Mouse (Mus musculus) limb, embryonic 12.5 days (tissue): Measurements from ENCODE around the gene Stpg2. TPM values are rescaled to one million over a fixed set of nuclear protein-coding genes. Genes with fewer than 3 reads are reported as not detected.

Source experiments
- ATAC-seq: fragments of 200-750 bp; cut with Nextera tagmentation; 2 replicates; pipeline ENCODE4 v1.8.0; 2017; ENCODE audit warnings: low read depth, moderate TSS enrichment; ENCODE audit not compliant: insufficient number of reproducible peaks, insufficient read depth, low FRiP score, low TSS enrichment
- H3K27ac ChIP-seq: fragments of 300-500 bp; sonication (generic); 2 replicates; pipeline ENCODE4 v1.5.1; 2016; ENCODE audit warnings: mild to moderate bottlenecking, moderate library complexity
- H3K27me3 ChIP-seq: fragments of 300-500 bp; sonication (generic); 2 replicates; pipeline ENCODE4 v1.6.1; 2016; ENCODE audit warnings: mild to moderate bottlenecking, moderate library complexity
- H3K36me3 ChIP-seq: fragments of 300-500 bp; sonication (generic); 2 replicates; pipeline ENCODE4 v1.6.1; 2016; ENCODE audit warnings: mild to moderate bottlenecking, moderate library complexity
- H3K4me1 ChIP-seq: fragments of 300-500 bp; sonication (generic); replicated peaks from 2 replicates; pipeline ENCODE4 v1.6.1; 2016
- H3K4me2 ChIP-seq: fragments of 300-500 bp; sonication (generic); 2 replicates; pipeline ENCODE4 v1.6.1; 2016; ENCODE audit warnings: mild to moderate bottlenecking, moderate library complexity
- H3K4me3 ChIP-seq: fragments of 300-500 bp; sonication (generic); replicated peaks from 2 replicates; pipeline ENCODE4 v1.5.1; 2016; ENCODE audit warnings: mild to moderate bottlenecking
- H3K9ac ChIP-seq: fragments of 300-500 bp; sonication (generic); replicated peaks from 2 replicates; pipeline ENCODE4 v1.6.1; 2016; ENCODE audit warnings: mild to moderate bottlenecking, moderate library complexity
- H3K9me3 ChIP-seq: fragments of 300-500 bp; sonication (generic); 2 replicates; pipeline ENCODE4 v1.6.1; 2016; ENCODE audit warnings: mild to moderate bottlenecking, moderate library complexity
- WGBS: fragments of 180-500 bp; shearing (Covaris S2); methylation state at CpG from one replicate; pipeline ENCODE4 v1.1.7; 2016; 5-methylcytosine and 5-hydroxymethylcytosine counted together
- polyA plus RNA-seq: library from polyadenylated mRNA; unstranded; fragments of >200 nt; fragmentation: Nextera tagmentation; extraction: Ambion mirVana; gene quantifications from 2 replicates; pipeline ENCODE4 v1.2.1, GENCODE M21; 2016

Gene Stpg2
- polyA plus RNA-seq, 1 experiment from 2014 or later = 0.09 TPM

GRCm38 (mm10) chr3:139739388-139739787, 533.9 kb downstream of the Stpg2 start:
- ATAC-seq = no peak
- no peak overlapping the region for H3K4me2 ChIP-seq
- 93% methylated on average over 4 of the region's 4 CpGs for WGBS

More at GRCm38 (mm10) chr3:139739388-139739787, 533.9 kb downstream of the Stpg2 start:
- Histone ChIP-seq H3K4me1 (no peaks in the 10 kb centered on the region), H3K27me3 (no peaks in the 10 kb centered on the region), H3K9ac (no peak overlapping the region), H3K36me3 (no peaks in the 10 kb centered on the region), H3K27ac (no peak overlapping the region), H3K4me3 (no peak overlapping the region), H3K9me3 (no peaks in the 10 kb centered on the region)

Other genes with a start within 250 kb of the Stpg2 start
- gene Rap1gds1, start 130.5 kb upstream of the Stpg2 start, polyA plus RNA-seq = 52.3 and 55.9 TPM in 2 replicates